In the genomic region with DNA sequence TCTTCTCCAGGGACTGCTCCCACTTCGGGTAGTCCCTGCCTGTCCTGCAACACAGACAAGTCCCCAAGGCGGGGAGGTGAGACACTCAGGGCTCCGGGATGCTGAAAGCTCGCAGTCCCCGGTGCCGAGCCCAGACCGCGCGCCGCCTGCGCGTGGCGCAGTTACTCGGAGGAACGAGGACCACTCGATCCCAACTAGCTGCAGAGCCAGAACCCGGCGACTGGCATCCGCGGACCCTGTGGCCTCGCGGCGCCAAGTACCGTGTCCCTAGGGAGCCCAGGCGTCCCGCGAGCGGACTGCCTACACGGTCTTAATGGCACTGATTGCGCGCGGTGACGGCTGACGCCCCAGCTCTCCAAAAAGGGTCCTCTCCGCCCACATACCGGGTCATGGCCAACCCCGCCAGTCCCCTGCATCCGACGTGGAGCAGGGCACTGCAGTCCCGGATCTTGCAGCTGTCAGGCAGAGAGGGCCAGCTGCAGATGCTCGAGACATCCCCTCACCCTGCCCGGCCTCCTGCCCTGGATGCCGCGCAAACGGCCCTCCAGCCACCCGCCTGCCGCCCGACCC, we compare ENCODE assay signal across 8 mouse cellular contexts. TPM values are rescaled to one million over a fixed set of nuclear protein-coding genes. Genes with fewer than 3 reads are reported as not detected.
DNase-seq lines count a peak whose midpoint lies in the region; ATAC-seq and TF ChIP-seq lines count a peak whose summit lies in the region.

No protein-coding gene starts in this region.

- TF ChIP-seq CTCF in cerebellum, adult 2 months (IDR thresholded peaks at IDR 0.05; ENCODE audit: borderline replicate concordance, insufficient read depth, low read depth, low read length) = no peak
- TF ChIP-seq CTCF in small intestine, adult 2 months (IDR thresholded peaks at IDR 0.05; ENCODE audit: extremely low read depth, insufficient read length, insufficient replicate concordance, low read depth, low read length) = no peak

- peaks cover 5% of the 10 kb centered on the region; the same call in 1 of the 2 replicates for H3K4me1 ChIP-seq in cerebellum, adult 2 months (ENCODE audit: control insufficient read depth, insufficient read depth, low read length)
- no peaks in the 10 kb centered on the region for H3K4me1 ChIP-seq in hindbrain, embryonic 11.5 days (replicated peaks; ENCODE audit: control insufficient read depth, insufficient read depth, low read length)
- peaks cover 6% of the 10 kb centered on the region for H3K4me1 ChIP-seq in small intestine, adult 2 months (ENCODE audit: control insufficient read depth, insufficient read depth, insufficient read length, low read length)

- ATAC-seq in hindbrain, embryonic 11.5 days (ENCODE audit: low FRiP score) = peak; percentile 84

- H3K9me3 ChIP-seq in hindbrain, embryonic 11.5 days (ENCODE audit: control insufficient read depth, low read length) = no peaks in the 10 kb centered on the region

- no peaks in the 10 kb centered on the region for H3K36me3 ChIP-seq in hindbrain, embryonic 11.5 days (ENCODE audit: control insufficient read depth, insufficient read depth, low read length)
- H3K36me3 ChIP-seq in small intestine, adult 2 months (ENCODE audit: control insufficient read depth, insufficient read depth, low read length) = no peaks in the 10 kb centered on the region

- H3K4me3 ChIP-seq in cerebellum, adult 2 months (replicated peaks; ENCODE audit: insufficient read depth, low read depth, low read length) = peak overlapping the region; percentile 62
- peak overlapping the region; percentile 50 for H3K4me3 ChIP-seq in hindbrain, embryonic 11.5 days (ENCODE audit: low read depth, low read length)
- H3K4me3 ChIP-seq in small intestine, adult 2 months (ENCODE audit: low read depth, low read length) = peak overlapping the region; percentile 73

- no peak overlapping the region for H3K27ac ChIP-seq in cerebellum, adult 2 months (ENCODE audit: insufficient read depth, low read length)
- H3K27ac ChIP-seq in hindbrain, embryonic 11.5 days (ENCODE audit: low read depth, low read length) = peak overlapping the region; percentile 58
- H3K27ac ChIP-seq in small intestine, adult 2 months (ENCODE audit: insufficient read depth, low read depth, low read length) = peak overlapping the region; percentile 83

- TF ChIP-seq POLR2A in cerebellum, adult 2 months (IDR thresholded peaks at IDR 0.05; ENCODE audit: borderline replicate concordance, insufficient read depth, low read length) = no peak
- no peak for TF ChIP-seq POLR2A in small intestine, adult 2 months (IDR thresholded peaks at IDR 0.05; ENCODE audit: low read depth, low read length)

- peak overlapping the region; percentile 50 for H3K9ac ChIP-seq in hindbrain, embryonic 11.5 days (ENCODE audit: low read depth, low read length)

- DNase-seq in cerebellum, adult 2 months = peak in 1 of 2 experiments; percentile 21
- DNase-seq in cerebellum, adult 9-10 months = no peak
- peak; percentile 55 for DNase-seq in brain, adult 2 months (ENCODE audit: low read depth, low spot score)
- DNase-seq in frontal cortex, postnatal 14 days (ENCODE audit: low spot score in 2 of 2) = peak; percentile 37 to 47
- peak; percentile 79 for DNase-seq in hindbrain, embryonic 11.5 days (ENCODE audit: low spot score)
- peak; percentile 23 to 68 for DNase-seq in left cerebral cortex, postnatal 10 days (ENCODE audit: extremely low spot score in 1 of 2, low spot score in 2 of 2)
- DNase-seq in lung, postnatal 36 days = peak; percentile 48

- peaks cover 2% of the 10 kb centered on the region; the same call in 1 of the 2 replicates for H3K27me3 ChIP-seq in cerebellum, adult 2 months (ENCODE audit: control insufficient read depth, insufficient read depth, low read length)
- peaks cover 2% of the 10 kb centered on the region; the same call in 1 of the 2 replicates for H3K27me3 ChIP-seq in hindbrain, embryonic 11.5 days (ENCODE audit: control insufficient read depth, insufficient read depth, low read length)
- peaks cover 16% of the 10 kb centered on the region for H3K27me3 ChIP-seq in small intestine, adult 2 months (ENCODE audit: control insufficient read depth, insufficient read depth, low read length)

- WGBS in cerebellum, adult 2 months = under 1% methylated on average over 48 of the region's 48 CpGs
- WGBS in hindbrain, embryonic 11.5 days = under 1% methylated on average over 45 of the region's 48 CpGs
- under 1% methylated on average over 48 of the region's 48 CpGs for WGBS in small intestine, adult 2 months

- intact Hi-C loops in left cerebral cortex, postnatal 10 days (cut with DNase I) = no loop called here

- H3K4me2 ChIP-seq in hindbrain, embryonic 11.5 days (replicated peaks; ENCODE audit: low read depth, low read length) = peak overlapping the region; percentile 97

RNA-seq across cellular contexts. Expression of gene Gm9913, which starts 0.9 kb away (rescaled TPM):
- 0.03 and 0.05 TPM in 2 replicates for polyA plus RNA-seq in cerebellum, adult 2 months (2012; rRNA removed)
- polyA plus RNA-seq in hindbrain, embryonic 11.5 days (2014; fragmentation: Nextera tagmentation; extraction: Ambion mirVana) = 0.25 and 0.28 TPM in 2 replicates
- total RNA-seq in left cerebral cortex, postnatal 10 days (2021) = under 1 TPM; 0.20 to 0.28 TPM
- polyA plus RNA-seq in small intestine, adult 2 months (2012; rRNA removed) = 0.17 and 0.18 TPM in 2 replicates

RNA-seq across cellular contexts. Expression of gene Fbn1, which starts 2.0 kb away (rescaled TPM):
- polyA plus RNA-seq in cerebellum, adult 2 months (2012; rRNA removed) = 1.1 and 1.2 TPM in 2 replicates
- polyA plus RNA-seq in hindbrain, embryonic 11.5 days (2014; fragmentation: Nextera tagmentation; extraction: Ambion mirVana) = 8.7 and 12.3 TPM in 2 replicates
- 1 to 10 TPM; 9.5 to 9.7 TPM for total RNA-seq in left cerebral cortex, postnatal 10 days (2021)
- 4.9 and 5.1 TPM in 2 replicates for polyA plus RNA-seq in small intestine, adult 2 months (2012; rRNA removed)
